Mouse (Mus musculus): ENCODE measurements around the gene Marf1. TPM values are rescaled to one million over a fixed set of nuclear protein-coding genes. Genes with fewer than 3 reads are reported as not detected.

Gene Marf1
- 1 to 10 TPM; 5.7 to 8.1 TPM for polyA plus RNA-seq (2017; shearing (Covaris generic))

DNA sequence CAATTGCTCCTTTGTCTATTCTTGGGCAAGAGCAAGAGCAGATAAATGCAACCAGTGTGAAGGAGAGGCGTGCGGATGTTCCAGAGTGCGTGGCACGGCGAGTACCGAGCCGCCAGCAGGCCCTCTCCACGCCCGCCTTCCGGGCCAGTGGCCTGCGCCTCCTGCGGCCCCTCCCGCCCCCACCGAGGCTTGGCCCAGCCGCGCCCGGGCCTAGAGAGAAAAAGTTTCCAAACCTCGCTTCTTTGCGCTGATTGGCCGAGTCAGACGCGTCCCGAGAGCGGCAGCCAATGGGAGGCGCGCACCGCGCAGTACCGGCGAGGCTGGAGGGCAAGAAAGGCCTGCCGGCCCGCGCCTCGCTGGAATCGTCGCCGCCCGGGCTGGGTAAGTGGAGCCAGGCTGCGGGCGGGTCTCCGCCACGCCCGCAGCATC is at the start of gene Marf1, which contains the start of gene Nde1:
Gene Marf1, minus strand, starts transcription at position 364 of the 429 bp plus-strand sequence.
Gene Nde1, plus strand, starts transcription at position 288 of the 429 bp plus-strand sequence.

Other genes with a start within 250 kb of the Marf1 start
- not detected for gene 2900011O08Rik, start 176.7 kb downstream of the Marf1 start, polyA plus RNA-seq (2017; shearing (Covaris generic))
- not detected for gene Ifitm7, start 176.5 kb downstream of the Marf1 start, polyA plus RNA-seq (2017; shearing (Covaris generic))
- gene Nde1, start 76 bp downstream of the Marf1 start, polyA plus RNA-seq (2017; shearing (Covaris generic)): 10 to 100 TPM; 88.4 to 95.1 TPM
- gene Myh11, start 128.0 kb upstream of the Marf1 start, polyA plus RNA-seq (2017; shearing (Covaris generic)): under 1 TPM; 0.21 to 0.32 TPM
- gene Fopnl, start 154.1 kb upstream of the Marf1 start, polyA plus RNA-seq (2017; shearing (Covaris generic)): 100 to 1,000 TPM; 106 to 130 TPM
- gene Abcc1, start 198.2 kb upstream of the Marf1 start, polyA plus RNA-seq (2017; shearing (Covaris generic)): 10 to 100 TPM; 18.7 to 20.1 TPM

Measured in activated CD4-positive, CD25-positive, alpha-beta regulatory T cell (primary cell).